Mouse (Mus musculus): ENCODE measurements around the gene Lrmda. TPM values are rescaled to one million over a fixed set of nuclear protein-coding genes. Genes with fewer than 3 reads are reported as not detected.

Lrmda gene
- total RNA-seq, 1 experiment from 2014 or later: 23.9 TPM

DNA sequence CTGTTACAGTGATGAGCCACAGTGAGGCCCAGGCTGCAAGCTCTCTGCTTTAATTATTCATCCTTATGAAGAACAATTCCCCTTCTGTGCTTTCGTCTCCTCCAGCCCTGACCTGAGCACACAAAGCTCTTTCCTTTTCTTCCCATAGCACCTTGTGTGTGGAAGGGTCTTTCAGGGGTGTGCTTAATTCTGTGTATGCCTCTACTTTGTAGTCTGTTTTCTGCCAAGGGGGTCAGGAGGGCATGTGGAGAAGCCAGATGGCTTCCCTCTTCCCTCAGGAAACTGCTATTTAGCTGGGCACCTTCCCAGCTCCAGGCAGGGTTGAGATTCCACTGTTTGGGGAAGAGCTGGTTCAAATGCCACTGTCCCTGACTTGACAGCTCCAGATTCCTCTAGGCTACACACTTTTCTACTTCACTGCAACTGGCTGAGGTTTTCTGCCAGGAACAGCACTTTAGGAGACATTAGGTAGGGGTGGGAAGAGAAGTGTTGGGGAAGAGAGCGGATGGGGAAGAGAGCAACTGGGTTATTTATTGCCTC lies 995.3 kb downstream of the Lrmda start:
- no peak for ATAC-seq (replicated peaks in 1 of 2; ENCODE audit: insufficient read depth in 1 of 2, low FRiP score in 2 of 2, low TSS enrichment in 1 of 2, low read depth in 1 of 2, poor library complexity in 2 of 2, severe bottlenecking in 2 of 2)

DNA sequence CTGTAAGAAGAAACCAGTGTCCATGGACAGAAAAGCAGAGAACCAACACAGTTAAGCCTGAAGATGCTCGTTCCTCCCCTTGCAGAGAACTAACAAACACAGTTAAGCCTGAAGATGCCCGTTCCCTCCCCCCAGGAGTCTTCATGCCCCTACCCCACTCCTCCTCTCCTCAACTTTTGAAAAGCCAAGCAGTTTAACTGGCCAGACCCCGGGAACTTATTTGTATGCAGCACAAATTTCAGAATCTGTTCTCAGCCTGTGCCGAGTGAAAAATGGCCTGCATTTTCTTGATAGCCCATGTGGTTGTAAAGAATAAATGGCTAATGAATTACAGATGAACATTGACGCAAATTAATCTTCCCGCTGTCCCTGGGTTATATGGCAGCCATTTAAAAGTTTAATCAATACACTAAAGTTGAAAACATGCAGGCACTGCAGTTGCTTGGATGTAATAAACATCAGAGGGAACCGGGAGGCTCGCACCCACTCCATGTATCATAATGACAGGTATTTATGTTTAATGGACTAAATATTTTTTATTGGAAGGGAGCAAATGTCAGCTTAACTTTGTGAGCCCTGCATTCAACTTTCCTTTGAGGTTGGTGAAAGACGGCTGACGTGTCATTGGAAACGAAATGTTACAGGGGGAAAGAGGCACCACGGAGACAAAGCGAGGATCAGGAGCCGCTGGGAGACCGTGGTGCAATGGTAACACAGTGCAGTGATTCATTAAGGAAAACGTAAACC lies 996.0 kb downstream of the Lrmda start:
- no peak for ATAC-seq (replicated peaks in 1 of 2; ENCODE audit: insufficient read depth in 1 of 2, low FRiP score in 2 of 2, low TSS enrichment in 1 of 2, low read depth in 1 of 2, poor library complexity in 2 of 2, severe bottlenecking in 2 of 2)

DNA sequence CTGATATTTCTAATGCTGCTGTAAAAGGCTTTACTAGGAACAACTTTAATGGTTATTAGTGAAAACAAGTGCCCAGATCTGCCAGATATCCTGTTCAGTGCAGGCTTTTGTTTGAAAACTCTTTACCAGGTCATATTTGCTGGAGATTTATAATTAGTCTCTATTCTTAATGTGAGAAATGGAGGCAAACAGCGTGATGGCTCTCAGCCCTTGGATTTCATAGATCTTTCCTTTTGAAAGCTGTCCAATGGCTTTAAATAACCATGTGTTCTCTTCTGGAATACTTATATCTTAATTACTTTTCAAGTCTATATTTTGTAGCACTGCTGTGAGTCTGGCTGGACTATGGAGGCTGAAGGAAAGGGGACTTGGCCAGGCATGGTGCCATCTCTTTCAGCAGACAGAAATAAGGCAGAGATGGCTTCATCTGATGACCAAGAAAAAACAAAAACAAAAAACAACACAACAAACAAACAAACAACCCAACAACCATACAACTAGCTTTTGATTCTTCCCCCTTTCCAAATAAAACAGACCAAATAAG lies 996.6 kb downstream of the Lrmda start:
- no peak for ATAC-seq (replicated peaks in 1 of 2; ENCODE audit: insufficient read depth in 1 of 2, low FRiP score in 2 of 2, low TSS enrichment in 1 of 2, low read depth in 1 of 2, poor library complexity in 2 of 2, severe bottlenecking in 2 of 2)

DNA sequence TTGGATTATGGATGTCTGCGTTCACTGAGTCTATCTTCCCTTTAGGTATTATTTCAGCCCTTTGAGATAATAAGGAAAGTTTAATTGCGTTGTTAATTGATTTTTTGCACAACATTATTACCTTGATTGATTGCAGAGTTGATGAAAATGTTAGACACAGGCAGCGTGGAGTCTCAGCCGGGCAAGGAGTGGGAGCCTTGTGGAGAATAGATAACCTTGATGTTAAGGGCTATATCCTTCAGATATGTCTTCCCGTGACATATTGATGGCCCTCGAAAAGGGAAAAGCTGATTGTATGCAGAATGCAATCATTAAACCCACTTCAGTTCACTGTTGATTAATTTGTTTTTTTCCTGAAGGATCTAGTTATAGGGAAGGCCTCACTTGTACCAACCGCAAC lies 1021.5 kb downstream of the Lrmda start:
- no peak for ATAC-seq (replicated peaks in 1 of 2; ENCODE audit: insufficient read depth in 1 of 2, low FRiP score in 2 of 2, low TSS enrichment in 1 of 2, low read depth in 1 of 2, poor library complexity in 2 of 2, severe bottlenecking in 2 of 2)

DNA sequence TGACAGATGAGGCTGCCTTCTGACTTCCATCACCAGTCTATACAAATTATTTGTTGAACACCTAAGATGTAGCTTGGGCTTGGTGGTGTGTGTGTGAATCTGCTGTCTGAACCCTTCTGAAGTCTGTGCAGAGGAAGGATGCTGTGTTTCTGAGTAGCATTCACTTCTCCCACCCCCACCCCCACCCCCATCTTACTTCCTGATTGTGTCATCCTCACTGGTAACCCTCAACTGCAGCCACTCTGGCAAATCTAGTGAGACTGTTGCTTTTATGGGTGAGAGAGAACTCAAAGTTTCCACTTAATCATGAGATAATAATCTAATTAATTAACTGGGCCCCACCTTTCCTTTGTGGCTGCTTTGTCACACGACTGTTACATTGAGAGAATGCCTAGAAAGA lies 1025.8 kb downstream of the Lrmda start:
- ATAC-seq (replicated peaks in 1 of 2; ENCODE audit: insufficient read depth in 1 of 2, low FRiP score in 2 of 2, low TSS enrichment in 1 of 2, low read depth in 1 of 2, poor library complexity in 2 of 2, severe bottlenecking in 2 of 2): no peak

DNA sequence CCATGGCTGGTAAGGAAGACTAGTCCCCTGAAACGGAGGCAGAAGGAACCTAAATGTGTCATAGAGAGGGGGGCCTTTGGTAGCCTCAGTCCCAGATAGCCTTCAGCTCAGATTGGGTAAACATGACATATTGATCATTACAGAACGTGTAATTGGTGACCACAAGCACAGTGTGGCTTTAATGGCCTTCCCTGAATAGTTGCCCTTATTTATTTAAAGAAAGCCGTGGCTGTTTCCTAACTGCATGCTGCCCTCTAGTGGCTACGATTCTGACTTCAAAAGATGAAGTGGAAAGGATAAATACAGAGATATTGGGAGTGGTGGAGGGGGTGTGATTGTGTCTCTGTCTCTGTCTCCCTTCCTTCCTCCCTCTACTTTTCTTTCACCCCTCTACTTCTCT lies 1026.8 kb downstream of the Lrmda start:
- ATAC-seq (replicated peaks in 1 of 2; ENCODE audit: insufficient read depth in 1 of 2, low FRiP score in 2 of 2, low TSS enrichment in 1 of 2, low read depth in 1 of 2, poor library complexity in 2 of 2, severe bottlenecking in 2 of 2): peak in 1 of 2 experiments; percentile 53; a peak in 1 of 4 replicates

DNA sequence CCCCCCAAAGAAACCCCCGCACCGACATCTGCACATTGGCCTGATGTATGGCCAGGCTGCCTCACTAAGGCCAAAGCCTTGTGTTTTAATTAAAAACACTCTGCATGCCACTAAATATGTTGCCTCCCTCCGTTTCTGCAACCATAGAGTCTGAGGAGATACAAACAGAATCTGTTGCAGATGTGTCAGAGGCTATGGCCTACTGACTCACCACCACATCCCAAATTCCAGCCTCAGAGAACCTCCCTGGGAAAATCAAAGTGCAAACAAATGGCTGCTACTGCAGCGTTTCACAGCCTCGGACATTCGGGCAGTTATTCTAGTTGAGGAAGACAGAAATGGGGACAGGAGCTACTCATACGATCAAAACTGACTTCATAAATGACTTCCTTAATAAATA lies 1031.9 kb downstream of the Lrmda start:
- no peak for ATAC-seq (replicated peaks in 1 of 2; ENCODE audit: insufficient read depth in 1 of 2, low FRiP score in 2 of 2, low TSS enrichment in 1 of 2, low read depth in 1 of 2, poor library complexity in 2 of 2, severe bottlenecking in 2 of 2)

DNA sequence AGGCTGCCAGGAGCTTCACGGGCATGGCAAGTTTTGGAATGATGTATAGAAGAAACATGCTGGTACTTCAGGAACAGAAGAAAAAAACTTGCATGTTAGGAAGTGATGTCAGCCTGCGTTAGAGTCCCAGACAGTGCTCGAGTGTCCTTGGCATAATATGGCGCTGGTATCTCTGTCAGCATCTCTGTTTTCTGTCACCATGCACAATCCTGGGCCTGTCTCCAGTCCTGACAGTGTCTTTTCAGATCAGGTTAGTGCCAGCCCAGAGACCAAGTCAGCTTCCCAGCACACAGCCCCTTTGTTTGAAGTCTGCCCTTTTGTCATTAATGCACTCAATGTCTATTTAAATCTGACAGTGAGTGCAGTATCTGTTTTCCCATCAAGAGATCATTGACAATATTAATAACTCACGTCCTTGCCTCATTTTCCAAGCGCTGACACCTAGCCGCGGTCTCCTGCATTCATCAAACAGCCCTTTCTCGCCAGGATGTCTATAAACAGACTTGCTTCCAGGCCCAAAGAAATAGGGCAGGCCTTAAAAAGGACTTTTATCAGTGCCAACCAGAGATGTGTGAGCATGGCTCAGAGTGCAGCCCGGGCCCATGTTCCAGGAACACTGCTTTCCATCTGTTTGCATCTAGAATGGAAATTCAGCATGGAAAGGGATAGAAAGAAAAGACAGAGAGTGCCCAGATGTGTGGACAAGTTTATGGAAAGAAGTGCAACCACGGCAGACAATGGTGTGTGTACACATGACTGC lies 1033.5 kb downstream of the Lrmda start:
- no peak for ATAC-seq (replicated peaks in 1 of 2; ENCODE audit: insufficient read depth in 1 of 2, low FRiP score in 2 of 2, low TSS enrichment in 1 of 2, low read depth in 1 of 2, poor library complexity in 2 of 2, severe bottlenecking in 2 of 2)

DNA sequence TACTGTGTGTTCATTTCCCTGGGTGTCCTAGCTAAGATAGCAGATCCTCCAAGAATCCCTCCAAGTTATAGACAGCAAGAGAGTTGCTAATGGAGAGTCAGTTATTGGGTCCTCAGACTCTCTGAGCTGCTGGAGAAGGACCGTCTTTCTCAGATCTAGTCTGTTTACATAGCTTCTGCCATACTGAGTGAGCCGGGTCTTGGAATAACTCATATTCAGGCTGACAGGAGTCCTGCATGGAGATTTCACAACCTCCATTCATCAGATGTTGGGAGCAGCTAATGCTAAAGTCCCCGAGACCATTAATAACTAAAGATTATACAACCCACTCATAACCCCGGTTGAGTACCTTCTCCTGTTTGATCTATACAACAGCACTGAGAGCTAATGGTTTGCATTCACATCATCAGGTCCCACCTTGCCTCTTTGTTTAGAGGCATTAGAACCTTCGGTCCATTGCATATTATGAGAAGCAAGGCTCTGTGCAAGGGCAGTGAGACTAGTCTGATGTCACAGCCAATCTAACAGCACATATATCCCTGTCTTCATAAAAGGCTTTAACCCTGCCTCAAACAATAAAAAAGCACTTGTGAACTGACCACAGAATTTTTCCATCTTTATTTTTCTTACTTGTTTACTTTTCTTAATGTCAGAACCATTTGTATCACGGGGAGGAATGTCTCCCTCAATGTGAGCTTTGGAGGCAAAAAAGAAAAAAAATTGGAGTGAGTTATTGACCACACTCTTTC lies 1037.9 kb downstream of the Lrmda start:
- no peak for ATAC-seq (replicated peaks in 1 of 2; ENCODE audit: insufficient read depth in 1 of 2, low FRiP score in 2 of 2, low TSS enrichment in 1 of 2, low read depth in 1 of 2, poor library complexity in 2 of 2, severe bottlenecking in 2 of 2)

DNA sequence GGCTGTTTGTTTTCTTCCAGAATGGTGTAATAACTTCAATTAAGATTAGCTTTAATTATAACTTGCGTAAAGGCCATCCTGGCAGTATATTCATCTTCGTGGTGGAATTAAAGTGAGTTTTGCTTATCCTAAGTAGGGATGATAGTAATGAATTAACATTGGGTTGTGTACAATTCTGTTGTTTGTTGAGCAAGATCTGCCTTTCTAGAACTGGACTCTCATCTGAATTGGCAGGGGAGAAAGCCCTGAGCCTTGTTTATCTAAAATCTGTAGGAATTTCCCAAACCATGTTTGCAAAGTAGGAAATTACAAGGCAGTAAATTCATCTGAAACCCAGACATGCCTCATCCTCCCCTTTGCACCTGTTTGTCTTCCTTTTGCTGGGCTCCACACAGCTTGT lies 1038.5 kb downstream of the Lrmda start:
- ATAC-seq (replicated peaks in 1 of 2; ENCODE audit: insufficient read depth in 1 of 2, low FRiP score in 2 of 2, low TSS enrichment in 1 of 2, low read depth in 1 of 2, poor library complexity in 2 of 2, severe bottlenecking in 2 of 2): no peak

DNA sequence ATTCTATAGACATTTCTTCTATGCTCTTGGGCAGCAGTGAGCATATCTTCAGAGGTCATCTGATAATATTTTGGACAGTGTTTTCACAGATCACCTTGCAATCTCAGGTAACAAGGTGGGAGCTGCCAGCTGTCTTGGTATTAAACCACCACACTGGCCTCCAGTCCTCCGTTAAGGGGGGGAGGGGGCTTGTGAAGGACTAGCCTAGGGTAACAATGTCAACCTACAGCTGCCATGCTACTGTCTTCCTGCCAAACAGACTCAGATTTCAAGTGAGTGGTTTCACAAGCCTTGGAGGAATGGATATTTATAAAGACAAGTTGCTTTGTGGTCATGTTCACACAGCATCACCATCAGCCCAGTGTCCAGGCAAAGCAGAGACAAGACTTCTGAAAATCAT lies 1059.2 kb downstream of the Lrmda start:
- no peak for ATAC-seq (replicated peaks in 1 of 2; ENCODE audit: insufficient read depth in 1 of 2, low FRiP score in 2 of 2, low TSS enrichment in 1 of 2, low read depth in 1 of 2, poor library complexity in 2 of 2, severe bottlenecking in 2 of 2)

DNA sequence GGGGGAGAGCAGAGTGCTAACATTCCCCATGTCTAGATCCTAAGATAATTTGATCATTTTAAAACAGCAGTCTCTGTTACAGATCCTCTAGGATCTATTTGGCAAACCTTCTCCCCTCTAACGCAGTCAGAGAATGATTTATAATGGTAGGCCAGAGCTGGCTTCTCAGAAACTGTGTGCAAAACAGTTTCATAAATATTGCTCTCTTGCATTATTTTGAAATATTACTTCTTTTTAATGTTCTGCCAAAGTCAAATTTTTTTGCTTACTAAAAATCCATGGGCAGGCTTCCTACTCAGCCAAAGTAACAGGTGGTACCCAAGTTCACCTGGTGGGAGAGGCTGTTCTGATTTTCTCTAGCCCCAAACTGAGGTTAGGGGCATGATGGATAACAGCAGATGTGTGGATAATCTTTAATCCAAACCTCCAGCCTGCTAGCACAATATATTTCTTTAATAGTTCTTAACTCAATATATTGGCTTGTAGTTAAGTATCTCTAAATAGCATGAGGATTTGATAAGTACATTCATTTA lies 1064.8 kb downstream of the Lrmda start:
- no peak for ATAC-seq (replicated peaks in 1 of 2; ENCODE audit: insufficient read depth in 1 of 2, low FRiP score in 2 of 2, low TSS enrichment in 1 of 2, low read depth in 1 of 2, poor library complexity in 2 of 2, severe bottlenecking in 2 of 2)

DNA sequence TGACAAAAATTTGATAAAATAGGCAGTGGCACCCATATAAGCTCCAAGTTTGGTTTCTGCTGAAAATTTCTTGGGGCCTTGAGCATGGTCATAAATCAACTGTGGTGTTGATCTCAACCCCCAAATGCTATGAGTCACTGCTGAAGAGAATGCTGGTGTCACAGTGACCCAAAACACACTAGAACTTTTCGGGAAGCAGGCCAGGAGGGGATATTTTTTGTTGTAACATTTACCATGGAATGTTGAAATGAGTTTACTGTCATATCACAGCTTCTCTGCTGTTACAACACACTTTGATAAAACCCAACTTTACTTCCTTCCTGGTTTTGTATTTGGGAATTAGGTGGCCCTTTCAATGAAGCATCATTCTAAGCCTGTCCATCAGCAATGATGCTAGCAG lies 1065.3 kb downstream of the Lrmda start:
- ATAC-seq (replicated peaks in 1 of 2; ENCODE audit: insufficient read depth in 1 of 2, low FRiP score in 2 of 2, low TSS enrichment in 1 of 2, low read depth in 1 of 2, poor library complexity in 2 of 2, severe bottlenecking in 2 of 2): no peak

DNA sequence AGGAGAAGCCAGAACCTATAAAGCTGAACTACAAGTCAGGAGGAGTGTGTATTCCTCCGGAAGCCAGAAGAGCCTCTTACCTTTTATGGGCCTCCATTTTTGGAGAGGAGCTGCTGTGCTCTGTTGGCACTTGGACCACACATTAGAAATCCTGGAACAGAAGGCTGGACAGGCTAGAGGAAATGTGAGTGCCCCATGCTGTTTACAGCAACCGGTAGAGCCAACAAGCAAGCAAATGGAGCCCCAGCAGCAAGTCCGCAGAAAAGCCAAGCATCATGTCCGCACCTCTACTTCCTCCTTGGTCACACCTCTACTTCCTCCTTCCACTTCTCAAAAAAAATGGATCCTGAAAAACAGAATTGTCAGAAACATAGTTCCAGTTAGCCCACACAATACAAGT lies 1073.8 kb downstream of the Lrmda start:
- ATAC-seq (replicated peaks in 1 of 2; ENCODE audit: insufficient read depth in 1 of 2, low FRiP score in 2 of 2, low TSS enrichment in 1 of 2, low read depth in 1 of 2, poor library complexity in 2 of 2, severe bottlenecking in 2 of 2): no peak

DNA sequence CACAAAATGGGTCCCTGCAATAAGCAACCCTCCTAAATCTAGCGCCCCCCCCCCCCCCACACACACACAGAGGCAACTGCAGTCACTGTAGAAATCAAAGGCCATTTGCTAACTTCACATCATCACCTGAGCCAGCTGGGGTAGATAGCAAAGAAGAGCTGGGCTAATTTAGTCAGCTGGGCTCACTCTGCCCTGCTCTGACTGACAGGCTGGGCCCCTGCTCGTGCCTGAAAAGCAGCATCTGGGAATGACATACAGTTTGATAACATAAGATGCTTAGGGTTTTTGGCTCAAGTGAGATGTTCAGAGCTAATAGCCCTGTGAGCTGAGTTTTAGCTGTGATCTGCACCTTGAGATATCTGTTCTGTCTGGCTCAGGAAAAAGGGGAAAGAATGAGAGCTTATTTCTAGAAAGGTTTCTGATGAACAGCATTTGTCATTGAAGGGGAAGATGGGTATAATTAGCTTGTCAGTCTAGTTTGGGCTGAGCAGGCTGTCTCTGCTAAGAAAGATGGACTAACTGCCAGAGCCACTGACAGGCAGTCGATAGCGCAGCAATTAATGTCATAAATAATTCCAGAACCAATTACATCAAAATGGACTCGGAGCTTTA lies 1075.1 kb downstream of the Lrmda start:
- no peak for ATAC-seq (replicated peaks in 1 of 2; ENCODE audit: insufficient read depth in 1 of 2, low FRiP score in 2 of 2, low TSS enrichment in 1 of 2, low read depth in 1 of 2, poor library complexity in 2 of 2, severe bottlenecking in 2 of 2)

DNA sequence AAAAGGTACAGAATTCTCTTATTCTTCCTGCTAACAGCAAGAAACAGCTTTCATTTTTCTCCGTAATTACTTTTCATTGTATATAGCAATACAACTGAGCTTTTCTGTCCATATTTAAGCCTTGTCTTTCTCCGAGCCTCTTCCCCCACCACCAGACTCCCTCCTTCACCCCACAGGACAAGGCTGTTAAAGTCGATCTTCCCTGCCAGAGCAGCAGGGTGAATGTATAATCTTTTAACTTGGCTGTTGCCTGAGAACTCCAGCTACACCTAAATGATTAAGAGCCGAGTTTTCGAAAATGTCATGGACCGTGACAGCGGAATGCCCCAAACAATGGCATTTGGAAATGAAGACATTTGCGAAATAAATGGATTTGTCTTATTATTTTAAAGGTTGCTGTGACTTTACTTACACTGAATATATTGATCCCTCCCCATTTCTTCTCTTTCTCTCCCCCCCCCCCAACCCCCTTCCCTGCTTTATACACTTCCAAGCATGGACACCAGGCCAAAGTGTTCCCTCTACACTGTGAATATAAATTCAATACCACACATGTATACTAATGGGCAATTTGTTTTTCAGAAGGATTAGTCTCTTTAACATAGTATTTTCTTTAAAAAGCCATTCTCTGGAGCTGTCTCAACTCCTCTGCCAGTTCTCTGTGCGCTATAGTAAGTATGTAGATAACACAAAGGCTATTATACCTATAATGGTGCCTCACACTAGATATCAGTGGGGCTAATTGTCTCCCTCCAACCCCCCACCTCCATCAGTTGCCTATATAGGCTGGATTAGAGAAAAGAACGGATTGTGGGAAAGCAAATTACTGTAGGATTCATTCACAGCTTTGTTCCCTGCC lies 1075.9 kb downstream of the Lrmda start:
- ATAC-seq (replicated peaks in 1 of 2; ENCODE audit: insufficient read depth in 1 of 2, low FRiP score in 2 of 2, low TSS enrichment in 1 of 2, low read depth in 1 of 2, poor library complexity in 2 of 2, severe bottlenecking in 2 of 2): no peak
